Mouse (Mus musculus) small intestine, adult 2 months (tissue): ENCODE measurements around the gene Fat3. TPM values are rescaled to one million over a fixed set of nuclear protein-coding genes. Genes with fewer than 3 reads are reported as not detected.

Experiments used
- H3K27ac ChIP-seq: fragments of 200-500 bp; 2 replicates; pipeline ENCODE4 v1.5.1; 2012; ENCODE audit warnings: low read depth, low read length, control low read depth, inconsistent platforms; ENCODE audit not compliant: insufficient read depth
- H3K27me3 ChIP-seq: fragments of 200-500 bp; 2 replicates; pipeline ENCODE4 v1.6.1; 2012; ENCODE audit warnings: mild to moderate bottlenecking, moderate library complexity, low read length, inconsistent platforms; ENCODE audit not compliant: control insufficient read depth, insufficient read depth
- H3K36me3 ChIP-seq: fragments of 200-500 bp; 2 replicates; pipeline ENCODE4 v1.6.1; 2012; ENCODE audit warnings: mild to moderate bottlenecking, low read length, control low read depth, inconsistent platforms; ENCODE audit not compliant: control insufficient read depth, insufficient read depth
- H3K4me1 ChIP-seq: fragments of 200-500 bp; 2 replicates; pipeline ENCODE4 v1.6.1; 2012; ENCODE audit warnings: low read length, inconsistent platforms, mixed read lengths; ENCODE audit not compliant: control insufficient read depth, insufficient read depth, insufficient read length
- H3K4me3 ChIP-seq: fragments of 200-500 bp; 2 replicates; pipeline ENCODE4 v1.5.1; 2012; ENCODE audit warnings: low read depth, mild to moderate bottlenecking, control low read depth, inconsistent platforms, low read length, moderate library complexity
- CTCF ChIP-seq: fragments of 200-500 bp; IDR thresholded peaks from 2 replicates; pipeline ENCODE4 v1.5.1; 2012; ENCODE audit warnings: low read depth, mild to moderate bottlenecking, control low read depth, inconsistent platforms, low read length, moderate library complexity, mixed read lengths; ENCODE audit not compliant: insufficient replicate concordance, insufficient read length; ENCODE audit errors: extremely low read depth
- POLR2A ChIP-seq: fragments of 200-500 bp; IDR thresholded peaks from 2 replicates; pipeline ENCODE4 v1.6.1; 2012; ENCODE audit warnings: low read depth, mild to moderate bottlenecking, control low read depth, inconsistent platforms, low read length, moderate library complexity
- WGBS: fragments of 180-500 bp; shearing (Covaris S2); methylation state at CpG from one replicate; pipeline ENCODE4 v1.1.7; 2018; 5-methylcytosine and 5-hydroxymethylcytosine counted together
- polyA plus RNA-seq: library from polyadenylated mRNA; depleted of rRNA; stranded (reverse); fragments of >200 nt; gene quantifications from 2 replicates; pipeline ENCODE4 v1.2.3, GENCODE M21; 2012

Gene Fat3
- polyA plus RNA-seq, 1 experiment = 0.20 TPM

- TF ChIP-seq CTCF (no peak), POLR2A (no peak)
- H3K4me1 ChIP-seq = no peaks in the 10 kb centered on the region
- H3K36me3 ChIP-seq = no peaks in the 10 kb centered on the region
- WGBS = 92% methylated on average over 2 of the region's 2 CpGs
- H3K4me3 ChIP-seq = no peak overlapping the region
- no peaks in the 10 kb centered on the region for H3K27me3 ChIP-seq
- H3K27ac ChIP-seq = no peak overlapping the region
Measured at GRCm38 (mm10) chr9:15941818-15942217, 559.3 kb downstream of the Fat3 start.

GRCm38 (mm10) chr9:15940933-15941673, 560.0 kb downstream of the Fat3 start:
- H3K4me1 ChIP-seq = no peaks in the 10 kb centered on the region
- H3K27me3 ChIP-seq = no peaks in the 10 kb centered on the region
- H3K27ac ChIP-seq = no peak overlapping the region
- TF ChIP-seq CTCF (no peak), POLR2A (no peak)
- H3K4me3 ChIP-seq = no peak overlapping the region
- H3K36me3 ChIP-seq = no peaks in the 10 kb centered on the region
- WGBS = 66% methylated on average over 7 of the region's 7 CpGs

DNA sequence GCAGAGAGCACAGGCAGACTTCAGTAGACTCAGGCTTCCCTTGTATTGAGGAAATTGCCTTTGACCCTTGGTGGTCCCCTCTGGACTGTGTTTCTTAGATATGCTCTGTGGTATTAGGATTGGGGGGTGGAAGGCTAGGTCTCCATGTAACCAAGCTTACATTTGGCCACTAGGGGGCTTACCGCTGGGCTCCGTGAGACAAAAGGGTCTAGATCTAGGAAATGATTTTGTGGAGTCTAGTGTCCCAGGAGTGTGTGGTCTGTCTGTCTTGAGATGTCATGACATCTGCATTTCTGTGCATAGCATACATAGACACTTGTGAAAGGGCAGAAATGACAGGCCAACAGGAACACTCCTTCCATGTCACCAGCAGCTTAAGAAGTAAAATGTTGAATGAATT, 561.5 kb downstream of the Fat3 start:
- Histone ChIP-seq H3K27ac (no peak overlapping the region), H3K4me3 (no peak overlapping the region), H3K36me3 (no peaks in the 10 kb centered on the region), H3K27me3 (no peaks in the 10 kb centered on the region), H3K4me1 (no peaks in the 10 kb centered on the region)
- TF ChIP-seq CTCF (no peak), POLR2A (no peak)
- WGBS = 58% methylated on average over 2 of the region's 2 CpGs

GRCm38 (mm10) chr9:15937837-15938514, 563.1 kb downstream of the Fat3 start:
- Histone ChIP-seq H3K4me1 (no peaks in the 10 kb centered on the region), H3K27ac (no peak overlapping the region), H3K27me3 (no peaks in the 10 kb centered on the region), H3K36me3 (no peaks in the 10 kb centered on the region), H3K4me3 (no peak overlapping the region)
- TF ChIP-seq CTCF (no peak), POLR2A (no peak)
- 79% methylated on average over 28 of the region's 28 CpGs for WGBS

DNA sequence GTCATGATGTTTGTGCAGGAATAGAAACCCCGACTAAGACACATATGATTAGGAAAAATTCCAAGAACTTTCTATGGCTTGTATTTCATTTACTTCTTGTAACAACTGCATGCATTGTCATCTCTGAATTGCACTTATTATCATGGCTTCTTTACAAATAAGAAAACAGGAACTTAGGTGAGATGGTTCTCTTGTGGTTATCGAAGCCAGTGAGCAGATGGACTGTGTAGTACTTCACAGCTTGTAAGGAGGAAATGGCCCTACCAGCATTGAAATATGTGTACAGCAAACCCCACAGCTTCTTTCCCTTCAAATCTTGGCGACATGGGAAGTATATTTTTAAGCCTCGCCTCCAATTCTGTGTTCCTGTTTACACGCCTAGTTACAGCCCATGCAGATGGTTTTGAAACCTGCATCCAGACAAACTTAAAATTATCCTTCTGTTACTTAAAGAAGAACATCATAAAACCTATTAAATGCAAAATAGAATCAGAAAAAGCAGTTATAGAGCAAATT, 570.1 kb downstream of the Fat3 start:
- Histone ChIP-seq H3K4me3 (no peak overlapping the region), H3K27me3 (no peaks in the 10 kb centered on the region), H3K4me1 (no peaks in the 10 kb centered on the region), H3K36me3 (no peaks in the 10 kb centered on the region), H3K27ac (no peak overlapping the region)
- 73% methylated on average over 5 of the region's 5 CpGs for WGBS
- TF ChIP-seq CTCF = no peak
- TF ChIP-seq POLR2A = no peak

DNA sequence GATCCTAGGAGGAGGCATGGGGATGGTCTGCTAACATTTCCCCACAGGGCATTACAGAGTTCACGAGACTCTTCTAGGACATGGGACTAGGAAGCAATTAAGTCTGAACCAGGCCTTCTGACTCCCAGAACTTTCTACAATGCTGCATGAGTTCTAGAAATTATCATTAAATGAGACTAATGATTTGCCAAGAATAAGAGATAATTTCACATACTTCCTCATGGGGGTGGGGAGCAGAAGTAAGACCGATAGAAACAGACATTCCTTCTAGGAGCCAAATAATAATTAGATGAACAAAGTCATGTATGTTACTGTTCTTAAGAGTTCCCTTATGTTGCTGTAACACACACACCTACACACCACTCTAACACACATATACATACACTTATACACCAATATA, 572.8 kb downstream of the Fat3 start:
- no peak overlapping the region for H3K4me3 ChIP-seq
- no peaks in the 10 kb centered on the region for H3K4me1 ChIP-seq
- TF ChIP-seq CTCF (no peak), POLR2A (no peak)
- no peak overlapping the region for H3K27ac ChIP-seq
- 42% methylated on average over 2 of the region's 2 CpGs for WGBS
- H3K27me3 ChIP-seq = no peaks in the 10 kb centered on the region
- no peaks in the 10 kb centered on the region for H3K36me3 ChIP-seq

- no peak for TF ChIP-seq POLR2A
- Histone ChIP-seq H3K27me3 (no peaks in the 10 kb centered on the region), H3K36me3 (no peaks in the 10 kb centered on the region), H3K4me3 (no peak overlapping the region), H3K27ac (no peak overlapping the region), H3K4me1 (no peaks in the 10 kb centered on the region)
- WGBS = 57% methylated on average over 5 of the region's 5 CpGs
Measured at GRCm38 (mm10) chr9:15927378-15928083, 573.6 kb downstream of the Fat3 start.
